Mouse (Mus musculus): ENCODE data around the gene Wscd2. TPM values are rescaled to one million over a fixed set of nuclear protein-coding genes. Genes with fewer than 3 reads are reported as not detected.

The Wscd2 gene
- total RNA-seq (2015; ENCODE audit: low replicate concordance) (not detected in 2 replicates), total RNA-seq (2017; ENCODE audit: low replicate concordance) (not detected in 2 replicates)

GRCm38 (mm10) chr5:113490033-113490432, at the start of gene Wscd2:
Gene Wscd2 (plus strand): TSS chr5:113490333.
- ATAC-seq (replicated peaks; ENCODE audit: low FRiP score, poor library complexity, severe bottlenecking) = no peak

DNA sequence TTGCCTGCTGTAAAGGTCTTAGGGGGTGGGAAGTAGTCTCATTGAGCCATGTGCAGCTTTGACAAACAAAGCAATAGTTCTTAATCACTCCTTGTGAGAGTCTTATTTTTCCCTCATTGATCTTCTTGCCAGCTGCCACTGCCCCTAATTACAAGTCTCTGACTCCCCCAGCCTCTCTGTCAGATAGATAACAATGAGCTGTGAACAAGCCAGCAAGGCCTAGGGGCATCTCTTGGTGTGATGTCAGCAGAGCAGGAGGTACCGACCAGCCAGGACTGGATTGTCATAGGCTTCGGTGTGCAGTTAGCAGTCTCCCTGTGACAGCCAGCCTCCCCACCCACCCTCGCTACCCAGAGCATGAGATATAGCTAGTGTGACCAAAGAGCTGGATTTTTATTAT, 48.0 kb upstream of the Wscd2 start:
- no peak for ATAC-seq (replicated peaks; ENCODE audit: low FRiP score, poor library complexity, severe bottlenecking)

GRCm38 (mm10) chr5:113448023-113448734, 42.0 kb upstream of the Wscd2 start:
- ATAC-seq (replicated peaks; ENCODE audit: low FRiP score, poor library complexity, severe bottlenecking) = no peak

GRCm38 (mm10) chr5:113449336-113449735, 40.8 kb upstream of the Wscd2 start:
- no peak for ATAC-seq (replicated peaks; ENCODE audit: low FRiP score, poor library complexity, severe bottlenecking)

DNA sequence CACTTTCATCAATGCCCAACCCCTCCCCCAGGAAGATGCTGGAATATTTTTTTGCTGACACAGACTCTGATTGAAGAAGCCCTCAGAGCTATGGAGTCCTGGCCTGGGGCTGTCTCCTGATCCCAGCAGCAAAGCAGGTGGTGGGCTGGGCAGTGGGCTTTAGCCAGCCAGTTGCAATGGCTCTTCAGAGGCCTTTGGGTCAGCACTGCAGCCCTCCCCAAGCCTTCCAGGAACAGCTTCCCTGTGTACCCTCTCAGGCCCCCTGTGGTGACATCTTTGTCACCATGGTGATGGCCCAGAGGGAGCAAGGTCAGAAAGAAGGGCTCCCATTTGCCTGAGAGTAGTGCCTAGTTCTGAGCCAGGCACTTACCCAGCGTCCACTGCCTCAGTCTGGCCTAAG, 37.4 kb upstream of the Wscd2 start:
- ATAC-seq (replicated peaks; ENCODE audit: low FRiP score, poor library complexity, severe bottlenecking) = no peak

GRCm38 (mm10) chr5:113453356-113453755, 36.8 kb upstream of the Wscd2 start:
- no peak for ATAC-seq (replicated peaks; ENCODE audit: low FRiP score, poor library complexity, severe bottlenecking)

- no peak for ATAC-seq (replicated peaks; ENCODE audit: low FRiP score, poor library complexity, severe bottlenecking)
Observed at GRCm38 (mm10) chr5:113456020-113456419, 34.1 kb upstream of the Wscd2 start.

DNA sequence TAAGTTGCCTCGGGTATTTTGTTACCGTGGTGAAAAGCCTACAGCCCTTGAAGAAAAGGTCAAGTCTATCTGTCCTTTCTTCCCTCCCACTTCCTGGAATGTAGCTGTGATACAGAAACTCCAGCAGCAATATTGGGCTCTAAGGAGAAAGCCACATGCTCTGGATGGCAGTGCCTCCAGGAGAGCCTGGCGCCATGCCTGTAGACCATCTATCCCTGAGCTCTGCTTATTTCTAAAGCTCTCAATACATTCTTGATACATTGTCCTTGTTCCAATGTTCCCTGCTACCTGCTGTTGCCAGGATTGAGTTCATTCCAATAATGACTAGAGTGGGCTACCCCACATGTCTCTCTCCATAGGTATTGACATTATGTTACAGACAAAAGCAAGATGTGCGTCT, 33.4 kb upstream of the Wscd2 start:
- no peak for ATAC-seq (replicated peaks; ENCODE audit: low FRiP score, poor library complexity, severe bottlenecking)

DNA sequence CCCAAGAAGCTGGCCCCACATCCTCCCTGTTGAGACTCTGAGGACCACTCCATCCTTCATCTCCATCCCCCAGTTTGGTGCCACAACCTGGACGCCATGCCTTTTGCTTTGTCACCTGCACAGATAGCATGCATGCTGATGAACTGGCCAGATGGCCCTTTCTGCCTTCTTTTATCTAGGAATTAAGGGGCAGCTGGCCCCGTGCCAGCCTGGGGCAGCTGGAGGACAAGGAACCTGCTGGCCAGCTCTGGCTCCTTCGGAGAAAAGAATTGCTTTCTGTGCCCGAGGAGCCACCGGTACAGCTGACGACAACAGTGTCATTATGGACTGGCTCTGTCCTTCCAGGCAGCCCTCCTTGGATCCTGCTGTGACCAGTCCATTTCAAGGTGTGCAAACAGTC, 32.9 kb upstream of the Wscd2 start:
- no peak for ATAC-seq (replicated peaks; ENCODE audit: low FRiP score, poor library complexity, severe bottlenecking)

- no peak for ATAC-seq (replicated peaks; ENCODE audit: low FRiP score, poor library complexity, severe bottlenecking)
Observed at GRCm38 (mm10) chr5:113459942-113460341, 30.2 kb upstream of the Wscd2 start.

- no peak for ATAC-seq (replicated peaks; ENCODE audit: low FRiP score, poor library complexity, severe bottlenecking)
Observed at GRCm38 (mm10) chr5:113461582-113461981, 28.6 kb upstream of the Wscd2 start.

DNA sequence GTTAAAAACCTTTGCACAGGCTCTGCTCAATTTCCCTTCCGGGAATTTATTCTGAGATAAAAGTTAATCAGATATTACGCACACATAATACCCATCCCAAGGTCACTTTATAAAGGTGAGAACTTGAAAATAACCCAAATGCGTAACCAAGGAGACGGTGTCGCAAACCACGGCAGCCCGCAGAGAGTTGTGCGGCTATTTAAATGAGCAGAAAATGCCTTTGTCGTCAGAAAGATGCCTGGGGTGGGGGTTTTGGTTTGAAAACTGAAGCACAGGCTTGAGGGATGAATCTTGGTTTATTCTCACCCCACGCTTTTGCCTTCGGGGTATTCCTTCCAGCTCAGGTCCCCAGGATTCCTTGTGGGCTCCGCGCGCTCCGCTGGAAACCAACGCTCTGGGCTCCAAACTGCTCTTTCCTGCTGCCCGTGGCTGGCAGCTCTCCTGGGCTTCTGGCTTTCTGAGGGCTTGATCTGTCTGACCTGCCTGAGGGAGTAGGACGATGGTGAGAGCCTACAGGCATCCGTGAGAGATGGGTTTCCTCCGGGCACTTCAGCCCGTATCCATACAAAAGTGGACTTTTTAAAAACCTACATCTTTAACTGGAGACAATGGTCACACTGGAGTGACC, 28.0 kb upstream of the Wscd2 start:
- ATAC-seq (replicated peaks; ENCODE audit: low FRiP score, poor library complexity, severe bottlenecking) = no peak

DNA sequence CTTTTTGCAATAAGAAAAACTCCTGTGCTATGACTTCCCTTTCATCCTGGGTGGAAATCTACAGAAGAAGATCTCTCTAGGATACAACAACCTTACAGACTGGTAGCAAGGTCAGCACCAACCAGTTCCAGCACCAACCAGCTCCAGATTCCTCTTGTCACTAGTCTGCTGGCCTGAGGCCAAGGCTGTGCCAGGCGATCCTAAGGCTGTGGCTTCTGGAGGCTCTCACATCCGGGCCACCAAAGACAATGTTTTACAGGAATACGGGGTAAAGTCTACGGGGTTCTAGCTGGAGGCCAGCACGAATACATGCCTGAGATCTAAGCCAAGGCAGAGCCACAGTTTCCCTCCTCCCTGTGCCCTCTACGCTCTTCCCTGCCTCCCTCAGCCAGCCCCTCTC, 25.4 kb upstream of the Wscd2 start:
- ATAC-seq (replicated peaks; ENCODE audit: low FRiP score, poor library complexity, severe bottlenecking) = no peak

DNA sequence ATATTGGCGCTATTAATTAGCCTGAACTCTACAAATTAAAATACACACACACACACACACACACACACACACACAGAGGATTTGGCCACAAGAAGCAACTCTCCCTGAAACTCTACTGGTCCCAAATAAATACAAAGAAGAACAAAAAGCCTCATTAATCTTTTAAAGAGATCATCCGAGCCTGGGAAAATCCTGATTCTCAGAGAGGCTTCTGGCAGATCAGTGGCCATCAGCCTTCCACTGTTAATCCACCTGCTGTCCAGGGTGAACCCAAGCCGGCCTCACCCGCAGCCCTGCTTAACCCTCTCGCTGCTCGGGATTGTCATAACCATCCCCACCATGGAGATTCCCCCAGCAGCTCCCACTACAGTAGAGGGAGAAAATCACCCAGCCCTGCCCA, 23.6 kb upstream of the Wscd2 start:
- no peak for ATAC-seq (replicated peaks; ENCODE audit: low FRiP score, poor library complexity, severe bottlenecking)

DNA sequence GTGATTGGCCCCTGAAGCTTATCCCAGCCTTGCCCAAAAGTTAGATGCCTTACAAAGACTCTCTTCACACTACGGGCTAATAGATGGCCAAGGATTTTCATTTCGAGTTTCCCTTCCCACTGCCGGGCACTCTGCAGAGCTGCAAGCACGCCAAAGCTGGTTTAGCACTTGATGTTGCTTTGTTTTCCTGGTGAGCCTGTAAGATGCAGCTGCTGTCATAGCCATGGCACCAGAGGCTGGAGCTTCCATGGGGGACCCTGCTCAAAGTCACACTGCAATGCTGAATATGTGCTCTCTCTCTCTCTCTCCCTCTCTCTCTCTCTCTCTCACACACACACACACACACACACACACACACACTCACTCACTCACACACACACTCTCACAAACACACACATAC, 23.1 kb upstream of the Wscd2 start:
- ATAC-seq (replicated peaks; ENCODE audit: low FRiP score, poor library complexity, severe bottlenecking) = no peak

GRCm38 (mm10) chr5:113467765-113468164, 22.4 kb upstream of the Wscd2 start:
- no peak for ATAC-seq (replicated peaks; ENCODE audit: low FRiP score, poor library complexity, severe bottlenecking)

GRCm38 (mm10) chr5:113468625-113469024, 21.5 kb upstream of the Wscd2 start:
- ATAC-seq (replicated peaks; ENCODE audit: low FRiP score, poor library complexity, severe bottlenecking) = no peak

GRCm38 (mm10) chr5:113469231-113469630, 20.9 kb upstream of the Wscd2 start:
- no peak for ATAC-seq (replicated peaks; ENCODE audit: low FRiP score, poor library complexity, severe bottlenecking)

DNA sequence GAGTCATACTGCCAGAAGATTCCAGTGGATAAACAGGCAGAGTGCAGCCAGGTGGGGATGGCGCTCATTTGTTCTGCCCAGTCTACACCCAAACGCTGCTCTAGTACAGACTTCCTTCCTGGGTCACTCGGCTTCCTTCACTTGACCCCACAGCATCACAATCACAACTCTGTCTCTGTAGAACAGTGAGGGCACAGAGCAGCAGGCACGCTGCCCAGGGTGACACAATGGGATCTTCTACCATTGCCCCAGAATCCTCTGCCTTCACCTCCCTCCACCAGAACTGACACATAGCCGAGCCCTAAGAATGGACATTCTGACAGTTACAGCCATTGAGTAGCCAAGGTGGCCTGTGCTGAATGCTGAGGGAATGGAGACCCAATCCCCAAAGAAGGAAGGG, 20.3 kb upstream of the Wscd2 start:
- ATAC-seq (replicated peaks; ENCODE audit: low FRiP score, poor library complexity, severe bottlenecking) = no peak

DNA sequence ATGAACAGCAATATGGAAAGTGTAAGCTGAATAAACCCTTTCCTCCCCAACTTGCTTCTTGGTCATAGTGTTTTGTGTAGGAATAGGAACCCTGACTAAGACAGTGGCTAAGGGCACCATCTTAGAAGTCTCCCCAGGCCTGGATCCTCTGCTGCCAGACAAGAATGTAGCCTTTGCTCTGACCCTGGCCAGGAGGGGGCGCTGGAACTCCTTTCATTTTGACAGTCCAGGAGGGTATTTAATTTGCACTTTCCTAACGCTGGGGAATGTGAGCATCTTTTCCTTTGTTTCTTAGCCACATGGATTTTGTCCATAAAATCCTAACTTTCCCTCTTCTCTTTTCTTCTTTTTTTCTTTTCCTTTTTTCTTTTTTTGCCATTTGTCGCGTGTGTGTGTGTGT, 18.7 kb upstream of the Wscd2 start:
- no peak for ATAC-seq (replicated peaks; ENCODE audit: low FRiP score, poor library complexity, severe bottlenecking)

GRCm38 (mm10) chr5:113472339-113472738, 17.8 kb upstream of the Wscd2 start:
- ATAC-seq (replicated peaks; ENCODE audit: low FRiP score, poor library complexity, severe bottlenecking) = no peak

DNA sequence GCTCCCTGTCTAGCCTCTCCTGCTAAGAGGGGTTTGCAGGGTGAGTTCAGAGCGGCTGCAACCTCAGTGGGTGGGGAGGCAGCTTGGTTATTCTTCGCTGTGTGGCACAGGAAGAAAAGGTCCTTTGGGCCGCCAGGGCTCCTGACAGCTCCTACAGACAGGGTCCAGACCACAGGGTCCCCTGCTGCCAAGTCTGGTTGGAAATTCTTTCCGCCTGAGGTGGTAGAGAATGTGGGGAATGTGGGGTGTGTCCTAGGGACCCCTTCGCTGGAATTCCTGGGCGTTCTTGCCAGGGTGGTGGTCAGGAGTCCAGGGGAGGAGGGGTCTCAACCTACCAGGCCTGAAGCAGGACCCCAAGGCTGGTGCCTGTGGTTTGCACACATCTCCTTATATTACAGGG, 13.3 kb upstream of the Wscd2 start:
- ATAC-seq (replicated peaks; ENCODE audit: low FRiP score, poor library complexity, severe bottlenecking) = no peak

Measured in erythroid progenitor cell, adult 5-6 weeks (primary cell).